Mouse (Mus musculus): ENCODE measurements at regions not wholly inside any gene's neighbourhood (a gene's known extent, or its start where the extent isn't known, plus 50 kb on each side); places are given as distances from the start of the nearest gene placed in this dataset.

DNA sequence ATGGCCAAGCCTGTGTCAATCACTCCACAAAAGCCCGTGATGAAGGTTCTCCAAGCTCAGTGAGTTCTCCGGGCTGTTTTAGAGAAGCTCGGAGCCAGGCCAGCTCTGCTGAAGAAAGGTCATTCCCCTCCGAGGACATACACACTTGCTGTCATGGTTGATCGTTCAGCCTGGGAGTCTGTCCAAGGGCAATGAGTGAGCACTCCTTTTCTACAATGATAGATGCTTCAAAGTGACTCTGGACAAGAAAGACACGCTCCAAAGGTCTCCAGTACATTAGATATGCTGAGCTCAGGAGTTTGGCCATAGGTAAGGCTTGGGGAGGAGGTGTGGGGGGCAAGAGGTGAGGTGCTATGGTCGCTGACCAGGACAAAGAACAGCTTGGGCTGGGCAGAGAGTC lies 66.5 kb upstream of the 1700016C15Rik start:
- no peak for DNase-seq (ENCODE audit: low read depth in 1 of 2, low spot score in 2 of 2)

DNA sequence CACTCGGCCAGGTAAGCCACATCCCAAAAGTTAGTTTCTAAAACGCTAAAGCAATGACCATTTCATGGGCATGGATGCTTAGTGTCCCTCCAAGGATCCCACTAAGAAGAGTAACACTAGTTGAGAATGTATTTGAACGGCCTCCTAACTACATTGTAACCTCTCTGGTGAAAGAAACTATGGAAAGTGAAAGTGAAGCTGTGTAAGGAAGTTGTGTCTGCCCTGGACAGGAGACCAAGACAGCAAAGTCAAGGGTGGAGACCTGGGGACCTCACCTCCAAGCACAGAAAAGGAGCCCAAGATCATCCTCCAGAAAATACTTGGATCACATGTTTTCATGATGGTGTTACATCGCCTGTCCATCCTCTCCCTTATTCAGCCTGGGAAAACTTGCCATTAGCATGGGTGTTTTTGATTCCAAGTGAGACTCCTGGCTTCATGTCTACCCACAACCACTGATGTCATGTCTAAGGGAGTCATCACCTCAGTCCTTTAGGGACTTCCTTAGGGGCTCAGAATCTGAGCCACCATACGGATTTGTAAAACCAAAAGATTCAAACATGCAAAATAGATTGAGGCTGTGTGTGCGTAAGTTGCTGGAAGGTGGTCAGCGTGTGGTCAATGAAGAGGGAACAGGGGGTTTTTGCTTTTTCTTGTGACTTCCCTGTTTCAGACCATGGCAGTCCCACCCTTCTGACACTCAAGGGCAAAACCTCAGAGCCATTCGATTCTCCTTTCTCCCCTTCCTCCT lies 62.4 kb upstream of the 1700016C15Rik start:
- DNase-seq (ENCODE audit: low read depth in 1 of 2, low spot score in 2 of 2), result peak; percentile 49 to 51

DNA sequence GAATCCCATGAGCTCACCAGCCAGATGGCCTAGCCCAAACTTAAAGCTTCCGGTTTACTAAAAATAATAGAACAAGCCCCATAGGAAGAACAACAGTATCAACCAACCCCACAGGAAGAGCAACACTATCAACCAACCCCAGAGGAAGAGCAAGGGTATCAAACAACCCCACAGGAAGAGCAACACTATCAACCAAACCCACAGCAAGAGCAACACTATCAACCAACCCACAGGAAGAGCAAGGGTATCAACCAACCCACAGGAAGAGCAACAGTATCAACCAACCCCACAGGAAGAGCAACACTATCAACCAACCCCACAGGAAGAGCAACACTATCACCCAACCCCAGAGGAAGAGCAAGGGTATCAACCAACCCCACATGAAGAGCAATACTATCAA lies 59.0 kb upstream of the 1700016C15Rik start:
- DNase-seq (ENCODE audit: low read depth in 1 of 2, low spot score in 2 of 2), result no peak

DNA sequence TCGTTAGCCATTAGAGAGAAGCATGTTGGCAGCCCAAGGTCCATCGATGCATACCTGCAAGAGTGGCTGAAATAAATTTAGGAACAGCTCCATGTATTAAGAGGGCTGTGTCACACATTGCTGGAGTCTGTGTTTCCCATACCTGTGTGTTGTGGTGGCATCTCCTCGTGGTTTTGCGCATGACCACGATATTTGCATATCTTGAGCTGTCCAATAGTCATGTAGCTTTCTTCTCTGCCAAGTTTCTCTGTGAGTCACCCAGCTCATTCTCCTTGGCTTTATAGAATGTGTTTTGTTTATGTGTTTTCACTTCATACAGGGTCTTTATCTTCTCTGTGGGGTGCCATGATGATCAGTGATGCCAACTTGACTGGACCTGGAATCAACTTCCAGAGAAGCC lies 53.0 kb upstream of the 1700016C15Rik start:
- DNase-seq (ENCODE audit: low read depth in 1 of 2, low spot score in 2 of 2), result no peak

DNA sequence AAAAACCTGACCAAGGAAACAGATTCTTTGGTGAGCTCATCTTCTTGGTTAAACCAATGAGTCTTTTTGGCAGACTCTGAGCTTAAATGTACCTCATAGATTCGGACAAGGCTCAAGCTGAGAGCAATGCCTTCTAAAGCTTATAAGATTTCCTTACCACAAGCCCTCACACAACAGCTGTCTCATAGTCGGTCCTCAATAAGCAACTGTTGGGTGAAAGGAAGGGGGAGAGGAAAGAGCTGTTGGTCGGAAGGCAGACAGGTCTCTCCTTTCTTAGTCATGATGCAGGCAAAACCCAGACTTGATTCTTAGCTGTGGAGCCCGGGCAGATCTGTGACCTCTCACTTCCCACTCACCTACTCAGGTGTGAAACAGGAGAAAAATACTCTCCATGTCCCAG lies 50.8 kb upstream of the 1700016C15Rik start:
- DNase-seq (ENCODE audit: low read depth in 1 of 2, low spot score in 2 of 2), result no peak

Measured in monocyte, adult 2 months (primary cell).